ENCODE assay signal across 8 mouse cellular contexts in genomic region chr4:152476427-152477023, GRCm38 (mm10). TPM values are rescaled to one million over a fixed set of nuclear protein-coding genes. Genes with fewer than 3 reads are reported as not detected.
DNase-seq lines count a peak whose midpoint lies in the region; ATAC-seq and TF ChIP-seq lines count a peak whose summit lies in the region.

Gene Nphp4, plus strand, starts transcription at chr4:152476706.

- WGBS in heart, embryonic 14.5 days = 5% methylated on average over 18 of the region's 18 CpGs
- WGBS in hindbrain, embryonic 16.5 days = 2% methylated on average over 18 of the region's 18 CpGs
- 3% methylated on average over 18 of the region's 18 CpGs for WGBS in liver, embryonic 15.5 days (ENCODE audit: insufficient replicate concordance)

- H3ac ChIP-seq in C2C12 (ENCODE audit: control insufficient read depth, insufficient read length, low read depth) = no peak within 1 kb of the TSS

- DNase-seq in heart, adult 11 months = no peak
- peak; percentile 77 for DNase-seq in cerebellum, adult 9-10 months
- DNase-seq in thymus, postnatal 25 days = peak; percentile 23
- no peak for DNase-seq in adipocyte (ENCODE audit: low spot score)

- peaks cover 17% of the 10 kb centered on the region for H3K27me3 ChIP-seq in heart, embryonic 14.5 days (ENCODE audit: control insufficient read depth, insufficient read depth, low read length)
- no peaks in the 10 kb centered on the region for H3K27me3 ChIP-seq in C2C12 (ENCODE audit: control insufficient read depth, insufficient read depth, insufficient read length)
- H3K27me3 ChIP-seq in hindbrain, embryonic 16.5 days (replicated peaks; ENCODE audit: control insufficient read depth, insufficient read depth, low read length) = no peaks in the 10 kb centered on the region
- H3K27me3 ChIP-seq in liver, embryonic 15.5 days = peaks cover 48% of the 10 kb centered on the region

- peak within 1 kb of the TSS; percentile 84 to 90 for H3K4me3 ChIP-seq in heart, embryonic 14.5 days (ENCODE audit: control insufficient read depth in 1 of 2, insufficient read depth in 1 of 2, low read depth in 1 of 2, low read length in 2 of 2)
- H3K4me3 ChIP-seq in C2C12 (ENCODE audit: insufficient read depth, poor library complexity, severe bottlenecking) = peak within 1 kb of the TSS; percentile 45
- peak within 1 kb of the TSS; percentile 80 for H3K4me3 ChIP-seq in hindbrain, embryonic 16.5 days (ENCODE audit: low read length)
- peak within 1 kb of the TSS; percentile 61 for H3K4me3 ChIP-seq in liver, embryonic 15.5 days (replicated peaks)

- no peaks in the 10 kb centered on the region for H3K36me3 ChIP-seq in heart, embryonic 14.5 days (ENCODE audit: control insufficient read depth, insufficient read depth, low read length)
- no peaks in the 10 kb centered on the region for H3K36me3 ChIP-seq in C2C12 (ENCODE audit: control insufficient read depth, insufficient read depth)
- 0 out of 2 replicates have a peak, but pooled peaks cover 4% of the 10 kb centered on the region for H3K36me3 ChIP-seq in hindbrain, embryonic 16.5 days (ENCODE audit: control insufficient read depth, insufficient read depth, low read length)
- H3K36me3 ChIP-seq in liver, embryonic 15.5 days (replicated peaks) = no peaks in the 10 kb centered on the region

- ATAC-seq in heart, embryonic 14.5 days (ENCODE audit: insufficient number of reproducible peaks, insufficient read depth, low FRiP score, low read depth) = no peak
- no peak for ATAC-seq in hindbrain, embryonic 16.5 days
- ATAC-seq in liver, embryonic 15.5 days (ENCODE audit: insufficient read depth) = no peak

- TF ChIP-seq CTCF in C2C12 (IDR thresholded peaks at IDR 0.05; ENCODE audit: control insufficient read depth, insufficient read depth, insufficient read length) = no peak

- peak within 1 kb of the TSS in 1 of 2 experiments; percentile 64; a peak in 1 of 4 replicates for H3K27ac ChIP-seq in heart, embryonic 14.5 days (replicated peaks in 1 of 2; ENCODE audit: control insufficient read depth in 1 of 2, insufficient read depth in 1 of 2, low read depth in 2 of 2, low read length in 2 of 2)
- peak within 1 kb of the TSS; percentile 91 for H3K27ac ChIP-seq in hindbrain, embryonic 16.5 days (ENCODE audit: low read depth, low read length)
- H3K27ac ChIP-seq in liver, embryonic 15.5 days (replicated peaks) = no peak within 1 kb of the TSS

- peaks cover 8% of the 10 kb centered on the region for H3K9me3 ChIP-seq in heart, embryonic 14.5 days (ENCODE audit: control insufficient read depth, low read length)
- peaks cover 3% of the 10 kb centered on the region for H3K9me3 ChIP-seq in hindbrain, embryonic 16.5 days (ENCODE audit: control insufficient read depth, low read length)
- H3K9me3 ChIP-seq in liver, embryonic 15.5 days (replicated peaks) = 0 out of 2 replicates have a peak, but pooled peaks cover 4% of the 10 kb centered on the region

- H3K4me1 ChIP-seq in heart, embryonic 14.5 days (ENCODE audit: control insufficient read depth in 2 of 2, insufficient read depth in 2 of 2, low read length in 2 of 2) = peaks cover 6 to 7% of the 10 kb centered on the region in 2 experiments
- peaks cover 20% of the 10 kb centered on the region for H3K4me1 ChIP-seq in hindbrain, embryonic 16.5 days (ENCODE audit: control insufficient read depth, insufficient read depth, low read depth, low read length)
- H3K4me1 ChIP-seq in liver, embryonic 15.5 days (replicated peaks) = peaks cover 16% of the 10 kb centered on the region; the same call in 1 of the 2 replicates

- peak within 1 kb of the TSS; percentile 87 for H3K4me2 ChIP-seq in heart, embryonic 14.5 days (ENCODE audit: low read length)
- peak within 1 kb of the TSS; percentile 86 for H3K4me2 ChIP-seq in hindbrain, embryonic 16.5 days (ENCODE audit: low read length)
- H3K4me2 ChIP-seq in liver, embryonic 15.5 days = peak within 1 kb of the TSS; percentile 65

- no peaks in the 10 kb centered on the region for H3K79me2 ChIP-seq in C2C12 (ENCODE audit: control insufficient read depth, insufficient read depth)

- peak within 1 kb of the TSS; percentile 86 for H3K9ac ChIP-seq in heart, embryonic 14.5 days (ENCODE audit: low read length)
- peak within 1 kb of the TSS; percentile 83 for H3K9ac ChIP-seq in hindbrain, embryonic 16.5 days (ENCODE audit: low read depth, low read length)
- no peak within 1 kb of the TSS for H3K9ac ChIP-seq in liver, embryonic 15.5 days

- no peaks in the 10 kb centered on the region for H3K79me3 ChIP-seq in C2C12 (ENCODE audit: low read depth)

TF ChIP-seq in C2C12, 6 proteins besides CTCF, POLR2A, EP300 and RAD21:
- TF ChIP-seq MYOG (IDR thresholded peaks at IDR 0.05; ENCODE audit: control insufficient read depth, extremely low read depth, insufficient read length) = no peak
- no peak for TF ChIP-seq FOSL1 (IDR thresholded peaks at IDR 0.05; ENCODE audit: insufficient read depth, low read length, poor library complexity, severe bottlenecking)
- no peak for TF ChIP-seq CEBPB (IDR thresholded peaks at IDR 0.05; ENCODE audit: low read depth)
- no peak for TF ChIP-seq USF1 (IDR thresholded peaks at IDR 0.05; ENCODE audit: low read depth)
- no peak for TF ChIP-seq MAX (IDR thresholded peaks at IDR 0.05)
- no peak for TF ChIP-seq MYOD1 (IDR thresholded peaks at IDR 0.05; ENCODE audit: control insufficient read depth, insufficient read length, low read depth)

RNA-seq across cellular contexts. Expression of gene Nphp4, which starts in this region (rescaled TPM):
- 1.1 and 1.5 TPM in 2 replicates for polyA plus RNA-seq in heart, embryonic 14.5 days (2014; fragmentation: Nextera tagmentation; extraction: Ambion mirVana)
- 2.0 TPM for polyA plus RNA-seq in C2C12 (2012; fragmentation: generic; extraction: Trizol)
- polyA plus RNA-seq in hindbrain, embryonic 16.5 days (2015; fragmentation: Nextera tagmentation; extraction: Ambion mirVana) = 5.5 and 6.2 TPM in 2 replicates
- 0.12 TPM in 2 replicates for polyA plus RNA-seq in liver, embryonic 15.5 days (2015; fragmentation: Nextera tagmentation; extraction: Ambion mirVana)

Comparison
In these comparisons a context has a peak if more than half of its experiments do, and no peak if none do; other contexts are left out.
1. DNase-seq: peak in cerebellum, adult 9-10 months (single experiment) and thymus, postnatal 25 days (single experiment); none in heart, adult 11 months (single experiment) and adipocyte (single experiment).
2. Peak in every context shown above with its lines, with median percentiles within 50 percentile points of each other: H3K4me2 ChIP-seq and H3K4me3 ChIP-seq.